In genomic region chr19:9112043-9112442, GRCm38 (mm10) we compare ENCODE assay signal across 15 mouse cellular contexts. TPM values are rescaled to one million over a fixed set of nuclear protein-coding genes. Genes with fewer than 3 reads are reported as not detected.
DNase-seq lines count a peak whose midpoint lies in the region; ATAC-seq lines count a peak whose summit lies in the region.
"Had no signal": no experiment of that assay in that cellular context is flagged by ENCODE, and none has a peak within 500 bp of the region (broad histone marks: within the 10 kb centered on the region; RNA-seq: fewer than 3 reads in every experiment).

No protein-coding gene starts in this region.

- peak; percentile 85 for DNase-seq in heart, adult 11 months
- no peak for DNase-seq in heart, adult 9 months (ENCODE audit: low spot score in 2 of 2)
- peak; percentile 42 for DNase-seq in MN1 (ENCODE audit: low spot score)
- peak; percentile 98 for DNase-seq in brain, adult 2 months (ENCODE audit: low read depth, low spot score)
- peak; percentile 89 to 93 for DNase-seq in cerebellum, postnatal 25 days
- DNase-seq in layer of hippocampus, adult 9-11 months, result no peak
- no peak for DNase-seq in urinary bladder, postnatal 10 days (ENCODE audit: low spot score)
- DNase-seq: kidney, adult 2 months; right cerebral cortex, adult 18-20 months had no signal

- ATAC-seq in granulocyte monocyte progenitor cell, adult 5-6 weeks (replicated peaks; ENCODE audit: poor library complexity, severe bottlenecking), result no peak
- ATAC-seq: liver, embryonic 12.5 days; lung, postnatal 0 days had no signal

RNA-seq across cellular contexts. Expression of gene Asrgl1, which starts 23.4 kb away (rescaled TPM):
- total RNA-seq in granulocyte monocyte progenitor cell, adult 5-6 weeks (2014; fragmentation: Nextera tagmentation), result 22.0 and 32.6 TPM in 2 replicates
- 26.9 and 30.5 TPM in 2 replicates for total RNA-seq in granulocyte monocyte progenitor cell, adult 5-6 weeks (2017)

RNA-seq across cellular contexts. Expression of gene Scgb1a1, which starts 24.3 kb away (rescaled TPM):
- total RNA-seq in granulocyte monocyte progenitor cell, adult 5-6 weeks (2014; fragmentation: Nextera tagmentation), result not detected in 2 replicates
- not detected in 2 replicates for total RNA-seq in granulocyte monocyte progenitor cell, adult 5-6 weeks (2017)
- total RNA-seq: left cerebral cortex, postnatal 25 days; MEL; monocyte, adult 5-6 weeks had no signal

Comparison
In these comparisons a context has a peak if more than half of its experiments do, and no peak if none do; other contexts are left out.
1. DNase-seq: peak in heart, adult 11 months (single experiment), MN1 (single experiment), brain, adult 2 months (single experiment) and cerebellum, postnatal 25 days (2 of 2); none in heart, adult 9 months (0 of 2), layer of hippocampus, adult 9-11 months (single experiment) and urinary bladder, postnatal 10 days (single experiment).